Mouse (Mus musculus) olfactory bulb, adult 2 months (tissue): ENCODE data around the gene Gtf2a2.

ENCODE experiments used
- CTCF ChIP-seq: fragments of 200-500 bp; IDR thresholded peaks from 2 replicates; pipeline ENCODE4 v1.5.1; 2012; ENCODE audit warnings: low read depth, mild to moderate bottlenecking, low read length, moderate library complexity; ENCODE audit not compliant: insufficient read depth
- POLR2A ChIP-seq: fragments of 200-500 bp; IDR thresholded peaks from 2 replicates; pipeline ENCODE4 v1.6.1; 2012; ENCODE audit warnings: mild to moderate bottlenecking, low read depth, low read length, moderate library complexity; ENCODE audit not compliant: insufficient read depth

DNA sequence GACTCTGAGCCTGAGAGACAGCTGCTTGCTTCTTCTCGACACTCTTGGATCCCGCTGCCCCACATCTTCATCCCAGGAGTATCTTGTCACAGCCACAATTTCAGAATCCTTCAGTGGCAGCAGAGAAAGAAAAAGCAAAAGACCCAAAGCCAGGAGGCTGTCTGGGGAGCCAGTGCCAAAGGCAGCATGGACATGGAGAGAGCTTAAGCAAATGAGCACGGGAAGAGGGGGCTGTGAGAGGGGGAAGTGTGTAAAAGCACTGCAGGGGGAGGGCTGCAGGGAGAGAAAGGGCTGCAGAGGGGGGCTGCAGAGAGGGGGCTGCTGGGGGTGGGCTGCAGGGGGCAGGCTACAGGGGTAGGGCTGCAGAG is 37.0 kb downstream of the Gtf2a2 start:
- TF ChIP-seq CTCF (no peak), POLR2A (no peak)
